Mouse (Mus musculus) hindbrain, embryonic 10.5 days (tissue): ENCODE results near the gene Cyp4x1. TPM values are rescaled to one million over a fixed set of nuclear protein-coding genes. Genes with fewer than 3 reads are reported as not detected.
A peak's percentile ranks its signal among the peaks of the same experiment; 100 is the strongest.

Source experiments
- DNase-seq: peaks from one replicate; pipeline ENCODE4 v3.0.0-alpha.2; 2017; ENCODE audit warnings: low spot score
- H3K27ac ChIP-seq: fragments of 300-500 bp; sonication (generic); 2 replicates; pipeline ENCODE4 v1.5.1; 2016; ENCODE audit warnings: mild to moderate bottlenecking, moderate library complexity
- H3K27me3 ChIP-seq: fragments of 300-500 bp; sonication (generic); 2 replicates; pipeline ENCODE4 v1.6.1; 2016; ENCODE audit warnings: mild to moderate bottlenecking; ENCODE audit not compliant: poor library complexity, insufficient read depth, severe bottlenecking
- H3K36me3 ChIP-seq: fragments of 300-500 bp; sonication (generic); 2 replicates; pipeline ENCODE4 v1.6.1; 2016; ENCODE audit warnings: mild to moderate bottlenecking, moderate library complexity
- H3K4me1 ChIP-seq: fragments of 300-500 bp; sonication (generic); replicated peaks from 2 replicates; pipeline ENCODE4 v1.6.1; 2016; ENCODE audit warnings: mild to moderate bottlenecking
- H3K4me3 ChIP-seq: fragments of 300-500 bp; sonication (generic); 2 replicates; pipeline ENCODE4 v1.5.1; 2016; ENCODE audit warnings: mild to moderate bottlenecking, moderate library complexity
- H3K9me3 ChIP-seq: fragments of 300-500 bp; sonication (generic); 2 replicates; pipeline ENCODE4 v1.6.1; 2016; ENCODE audit warnings: mild to moderate bottlenecking, moderate library complexity
- WGBS: fragments of 180-500 bp; shearing (Covaris S2); methylation state at CpG from one replicate; pipeline ENCODE4 v1.1.7; 2016; 5-methylcytosine and 5-hydroxymethylcytosine counted together
- polyA plus RNA-seq: library from polyadenylated mRNA; unstranded; fragments of >200 nt; fragmentation: Nextera tagmentation; extraction: Ambion mirVana; gene quantifications from 2 replicates; pipeline ENCODE4 v1.2.1, GENCODE M21; 2016

Cyp4x1 gene
- polyA plus RNA-seq, 1 experiment from 2014 or later = 0.82 TPM

GRCm38 (mm10) chr4:115086257-115086656 is 47.8 kb downstream of the Cyp4x1 start:
- 74% methylated on average over 4 of the region's 4 CpGs for WGBS
- DNase-seq = no peak
- Histone ChIP-seq H3K36me3 (no peaks in the 10 kb centered on the region), H3K4me1 (peaks cover 4% of the 10 kb centered on the region; the same call in 1 of the 2 replicates), H3K27ac (no peak overlapping the region), H3K27me3 (peaks cover 68% of the 10 kb centered on the region), H3K4me3 (no peak overlapping the region), H3K9me3 (no peaks in the 10 kb centered on the region)

GRCm38 (mm10) chr4:115085522-115086095 is 48.5 kb downstream of the Cyp4x1 start:
- Histone ChIP-seq H3K27ac (no peak overlapping the region), H3K4me3 (no peak overlapping the region), H3K27me3 (peaks cover 71% of the 10 kb centered on the region), H3K4me1 (peaks cover 2% of the 10 kb centered on the region; the same call in 1 of the 2 replicates), H3K9me3 (no peaks in the 10 kb centered on the region), H3K36me3 (no peaks in the 10 kb centered on the region)
- 26% methylated on average over 6 of the region's 6 CpGs for WGBS
- peak; percentile 73 for DNase-seq

- no peaks in the 10 kb centered on the region for H3K36me3 ChIP-seq
- no peak overlapping the region for H3K27ac ChIP-seq
- no peak overlapping the region for H3K4me3 ChIP-seq
- 87% methylated on average over 3 of the region's 3 CpGs for WGBS
- H3K4me1 ChIP-seq = peaks cover 21% of the 10 kb centered on the region
- H3K27me3 ChIP-seq = peaks cover 68% of the 10 kb centered on the region
- no peak for DNase-seq
- no peaks in the 10 kb centered on the region for H3K9me3 ChIP-seq
Observed at GRCm38 (mm10) chr4:115083031-115083430, 51.0 kb downstream of the Cyp4x1 start.

- H3K36me3 ChIP-seq = no peaks in the 10 kb centered on the region
- H3K4me3 ChIP-seq = peak overlapping the region; percentile 26; the same call in 1 of the 2 replicates
- H3K27ac ChIP-seq = peak overlapping the region; percentile 86
- WGBS = 10% methylated on average over 5 of the region's 5 CpGs
- peaks cover 59% of the 10 kb centered on the region for H3K27me3 ChIP-seq
- peaks cover 26% of the 10 kb centered on the region for H3K4me1 ChIP-seq
- no peak for DNase-seq
- H3K9me3 ChIP-seq = no peaks in the 10 kb centered on the region
Observed at GRCm38 (mm10) chr4:115079821-115080349, 54.2 kb downstream of the Cyp4x1 start.

GRCm38 (mm10) chr4:115078892-115079820 is 54.9 kb downstream of the Cyp4x1 start:
- peak; percentile 77 for DNase-seq
- Histone ChIP-seq H3K4me1 (peaks cover 26% of the 10 kb centered on the region), H3K9me3 (no peaks in the 10 kb centered on the region), H3K4me3 (peak overlapping the region; percentile 26), H3K27ac (peak overlapping the region; percentile 86), H3K27me3 (peaks cover 61% of the 10 kb centered on the region), H3K36me3 (no peaks in the 10 kb centered on the region)
- WGBS = 16% methylated on average over 10 of the region's 10 CpGs

- Histone ChIP-seq H3K27ac (peak overlapping the region; percentile 29; the same call in 1 of the 2 replicates), H3K4me1 (peaks cover 26% of the 10 kb centered on the region), H3K27me3 (peaks cover 40% of the 10 kb centered on the region), H3K9me3 (no peaks in the 10 kb centered on the region), H3K4me3 (no peak overlapping the region), H3K36me3 (no peaks in the 10 kb centered on the region)
- DNase-seq = no peak
- WGBS = 46% methylated on average over 3 of the region's 3 CpGs
Observed at GRCm38 (mm10) chr4:115075204-115075915, 58.7 kb downstream of the Cyp4x1 start.

- no peak for DNase-seq
- H3K4me3 ChIP-seq = no peak overlapping the region
- H3K27ac ChIP-seq = no peak overlapping the region
- peaks cover 21% of the 10 kb centered on the region for H3K4me1 ChIP-seq
- H3K36me3 ChIP-seq = no peaks in the 10 kb centered on the region
- H3K27me3 ChIP-seq = peaks cover 42% of the 10 kb centered on the region
- H3K9me3 ChIP-seq = no peaks in the 10 kb centered on the region
- 91% methylated on average over 1 of the region's 1 CpGs for WGBS
Observed at GRCm38 (mm10) chr4:115074789-115075188, 59.3 kb downstream of the Cyp4x1 start.

- 43% methylated on average over 1 of the region's 1 CpGs for WGBS
- Histone ChIP-seq H3K4me3 (no peak overlapping the region), H3K9me3 (no peaks in the 10 kb centered on the region), H3K27me3 (peaks cover 54% of the 10 kb centered on the region), H3K4me1 (0 out of 2 replicates have a peak, but pooled peaks cover 6% of the 10 kb centered on the region), H3K36me3 (no peaks in the 10 kb centered on the region), H3K27ac (no peak overlapping the region)
- no peak for DNase-seq
Observed at GRCm38 (mm10) chr4:115071668-115072067, 62.4 kb downstream of the Cyp4x1 start.

GRCm38 (mm10) chr4:115063518-115064239 is 70.4 kb downstream of the Cyp4x1 start:
- peak overlapping the region; percentile 62 for H3K4me3 ChIP-seq
- DNase-seq = peak; percentile 26

GRCm38 (mm10) chr4:115062875-115063517 is 71.1 kb downstream of the Cyp4x1 start:
- Histone ChIP-seq H3K4me1 (peaks cover 21% of the 10 kb centered on the region), H3K27ac (peak overlapping the region; percentile 75), H3K4me3 (peak overlapping the region; percentile 62), H3K9me3 (no peaks in the 10 kb centered on the region), H3K27me3 (peaks cover 100% of the 10 kb centered on the region), H3K36me3 (no peaks in the 10 kb centered on the region)
- DNase-seq = peak; percentile 68
- under 1% methylated on average over 58 of the region's 58 CpGs for WGBS

More at GRCm38 (mm10) chr4:115063518-115064239, 70.4 kb downstream of the Cyp4x1 start:
- H3K9me3 ChIP-seq = no peaks in the 10 kb centered on the region
- peaks cover 21% of the 10 kb centered on the region for H3K4me1 ChIP-seq
- H3K36me3 ChIP-seq = no peaks in the 10 kb centered on the region
- peak overlapping the region; percentile 75 for H3K27ac ChIP-seq
- H3K27me3 ChIP-seq = peaks cover 100% of the 10 kb centered on the region
- 1% methylated on average over 31 of the region's 31 CpGs for WGBS

GRCm38 (mm10) chr4:115062540-115062874 is 71.6 kb downstream of the Cyp4x1 start:
- DNase-seq = peak; percentile 21
- 1% methylated on average over 9 of the region's 9 CpGs for WGBS
- Histone ChIP-seq H3K27me3 (peaks cover 100% of the 10 kb centered on the region), H3K27ac (peak overlapping the region; percentile 75), H3K36me3 (no peaks in the 10 kb centered on the region), H3K4me3 (peak overlapping the region; percentile 62), H3K4me1 (peaks cover 25% of the 10 kb centered on the region), H3K9me3 (no peaks in the 10 kb centered on the region)
